Mouse (Mus musculus) liver, embryonic 16.5 days (tissue): Measurements from ENCODE around the gene Tmem131l. TPM values are rescaled to one million over a fixed set of nuclear protein-coding genes. Genes with fewer than 3 reads are reported as not detected.

ENCODE experiments used
- ATAC-seq: fragments of 200-750 bp; cut with Nextera tagmentation; 2 replicates; pipeline ENCODE4 v1.8.0; 2017; ENCODE audit warnings: low read depth, mild to moderate bottlenecking, moderate number of reproducible peaks, moderate library complexity
- H3K27ac ChIP-seq: fragments of 300-500 bp; sonication (generic); 2 replicates; pipeline ENCODE4 v1.5.1; 2014; ENCODE audit warnings: mild to moderate bottlenecking, low read length
- H3K27me3 ChIP-seq: fragments of 300-500 bp; sonication (generic); 2 replicates; pipeline ENCODE4 v1.6.1; 2014; ENCODE audit warnings: low read depth, low read length, mixed read lengths; ENCODE audit not compliant: control insufficient read depth, insufficient read depth
- H3K36me3 ChIP-seq: fragments of 300-500 bp; sonication (generic); 2 replicates; pipeline ENCODE4 v1.6.1; 2014; ENCODE audit warnings: mild to moderate bottlenecking; ENCODE audit not compliant: control insufficient read depth, insufficient read depth
- H3K4me1 ChIP-seq: fragments of 300-500 bp; sonication (generic); 2 replicates; pipeline ENCODE4 v1.6.1; 2014; ENCODE audit warnings: low read depth, low read length, mixed read lengths; ENCODE audit not compliant: control insufficient read depth
- H3K4me2 ChIP-seq: fragments of 300-500 bp; sonication (generic); 2 replicates; pipeline ENCODE4 v1.6.1; 2014; ENCODE audit warnings: low read depth, low read length, mixed read lengths
- H3K4me3 ChIP-seq: fragments of 300-500 bp; sonication (generic); 2 replicates; pipeline ENCODE4 v1.5.1; 2014; ENCODE audit warnings: low read depth, mild to moderate bottlenecking, low read length
- H3K9ac ChIP-seq: fragments of 300-500 bp; sonication (generic); 2 replicates; pipeline ENCODE4 v1.6.1; 2014; ENCODE audit warnings: low read depth, low read length
- H3K9me3 ChIP-seq: fragments of 300-500 bp; sonication (generic); replicated peaks from 2 replicates; pipeline ENCODE4 v1.6.1; 2016; ENCODE audit warnings: low read length; ENCODE audit not compliant: control insufficient read depth
- WGBS: fragments of 180-500 bp; shearing (Covaris S2); extraction: QIAGEN DNeasy Blood & Tissue Kit; methylation state at CpG from one replicate; pipeline ENCODE4 v1.1.7; 2014; ENCODE audit not compliant: insufficient replicate concordance; 5-methylcytosine and 5-hydroxymethylcytosine counted together
- polyA plus RNA-seq: library from polyadenylated mRNA; unstranded; fragments of >200 nt; fragmentation: Nextera tagmentation; extraction: Ambion mirVana; gene quantifications from 2 replicates; pipeline ENCODE4 v1.2.1, GENCODE M21; 2015

The Tmem131l gene
- polyA plus RNA-seq, 1 experiment from 2014 or later: 29.8 TPM

GRCm38 (mm10) chr3:83963705-83964104 is 76.3 kb downstream of the Tmem131l start:
- no peak overlapping the region for H3K4me3 ChIP-seq
- no peak overlapping the region for H3K4me2 ChIP-seq
- no peak overlapping the region for H3K9ac ChIP-seq
- no peaks in the 10 kb centered on the region for H3K9me3 ChIP-seq
- H3K27me3 ChIP-seq: no peaks in the 10 kb centered on the region
- H3K27ac ChIP-seq: no peak overlapping the region
- H3K36me3 ChIP-seq: peaks cover 18% of the 10 kb centered on the region
- ATAC-seq: no peak
- 86% methylated on average over 5 of the region's 5 CpGs for WGBS
- peaks cover 4% of the 10 kb centered on the region; the same call in 1 of the 2 replicates for H3K4me1 ChIP-seq

- H3K27ac ChIP-seq: no peak overlapping the region
These were observed 77.4 kb downstream of the Tmem131l start for GRCm38 (mm10) chr3:83962571-83962970.

GRCm38 (mm10) chr3:83962076-83962475 is 77.9 kb downstream of the Tmem131l start:
- H3K4me2 ChIP-seq: no peak overlapping the region
- no peak overlapping the region for H3K27ac ChIP-seq
- no peak overlapping the region for H3K4me3 ChIP-seq
- H3K4me1 ChIP-seq: peaks cover 4% of the 10 kb centered on the region; the same call in 1 of the 2 replicates
- no peak overlapping the region for H3K9ac ChIP-seq
- H3K36me3 ChIP-seq: peaks cover 33% of the 10 kb centered on the region
- H3K27me3 ChIP-seq: no peaks in the 10 kb centered on the region
- no peaks in the 10 kb centered on the region for H3K9me3 ChIP-seq
- WGBS: 83% methylated on average over 7 of the region's 7 CpGs
- ATAC-seq: no peak

More at GRCm38 (mm10) chr3:83962571-83962970, 77.4 kb downstream of the Tmem131l start:
- H3K9me3 ChIP-seq: no peaks in the 10 kb centered on the region
- no peak for ATAC-seq
- 67% methylated on average over 3 of the region's 3 CpGs for WGBS
- no peak overlapping the region for H3K4me3 ChIP-seq
- H3K27me3 ChIP-seq: no peaks in the 10 kb centered on the region
- H3K4me2 ChIP-seq: no peak overlapping the region
- peaks cover 28% of the 10 kb centered on the region for H3K36me3 ChIP-seq
- peaks cover 4% of the 10 kb centered on the region; the same call in 1 of the 2 replicates for H3K4me1 ChIP-seq
- no peak overlapping the region for H3K9ac ChIP-seq

GRCm38 (mm10) chr3:83958951-83959681 is 80.9 kb downstream of the Tmem131l start:
- H3K4me2 ChIP-seq: no peak overlapping the region
- no peaks in the 10 kb centered on the region for H3K9me3 ChIP-seq
- no peak overlapping the region for H3K4me3 ChIP-seq
- H3K9ac ChIP-seq: no peak overlapping the region
- H3K27ac ChIP-seq: no peak overlapping the region
- no peaks in the 10 kb centered on the region for H3K27me3 ChIP-seq
- H3K36me3 ChIP-seq: peaks cover 36% of the 10 kb centered on the region
- no peaks in the 10 kb centered on the region for H3K4me1 ChIP-seq
- no peak for ATAC-seq
- 88% methylated on average over 7 of the region's 7 CpGs for WGBS

- no peak overlapping the region for H3K27ac ChIP-seq
- H3K36me3 ChIP-seq: peaks cover 19% of the 10 kb centered on the region
- H3K27me3 ChIP-seq: no peaks in the 10 kb centered on the region
- ATAC-seq: 0 out of 2 replicates have a peak, but pooled peaks have one; percentile 13
- 86% methylated on average over 8 of the region's 8 CpGs for WGBS
- no peaks in the 10 kb centered on the region for H3K9me3 ChIP-seq
- H3K4me1 ChIP-seq: no peaks in the 10 kb centered on the region
- no peak overlapping the region for H3K4me3 ChIP-seq
- H3K4me2 ChIP-seq: no peak overlapping the region
- H3K9ac ChIP-seq: no peak overlapping the region
These were observed 86.1 kb downstream of the Tmem131l start for GRCm38 (mm10) chr3:83953879-83954278.

GRCm38 (mm10) chr3:83948801-83949200 is 91.2 kb downstream of the Tmem131l start:
- Histone ChIP-seq H3K9me3 (no peaks in the 10 kb centered on the region), H3K9ac (no peak overlapping the region), H3K27me3 (no peaks in the 10 kb centered on the region), H3K36me3 (no peaks in the 10 kb centered on the region), H3K4me3 (no peak overlapping the region), H3K4me2 (no peak overlapping the region), H3K4me1 (peaks cover 9% of the 10 kb centered on the region), H3K27ac (no peak overlapping the region)
- WGBS: 75% methylated on average over 4 of the region's 4 CpGs
- ATAC-seq: no peak

- Histone ChIP-seq H3K27me3 (no peaks in the 10 kb centered on the region), H3K4me3 (no peak overlapping the region), H3K36me3 (no peaks in the 10 kb centered on the region; the same call in 1 of the 2 replicates), H3K4me2 (no peak overlapping the region), H3K9ac (no peak overlapping the region), H3K27ac (no peak overlapping the region), H3K4me1 (peaks cover 9% of the 10 kb centered on the region), H3K9me3 (no peaks in the 10 kb centered on the region)
- no peak for ATAC-seq
- WGBS: 43% methylated on average over 8 of the region's 8 CpGs
These were observed 92.3 kb downstream of the Tmem131l start for GRCm38 (mm10) chr3:83947476-83948245.

GRCm38 (mm10) chr3:83946848-83947247 is 93.1 kb downstream of the Tmem131l start:
- 52% methylated on average over 1 of the region's 1 CpGs for WGBS
- Histone ChIP-seq H3K4me3 (no peak overlapping the region), H3K27ac (no peak overlapping the region), H3K4me2 (no peak overlapping the region), H3K9me3 (no peaks in the 10 kb centered on the region), H3K9ac (no peak overlapping the region), H3K36me3 (peaks cover 6% of the 10 kb centered on the region), H3K27me3 (no peaks in the 10 kb centered on the region), H3K4me1 (peaks cover 9% of the 10 kb centered on the region)
- ATAC-seq: no peak

GRCm38 (mm10) chr3:83943691-83944090 is 96.3 kb downstream of the Tmem131l start:
- H3K36me3 ChIP-seq: peaks cover 9% of the 10 kb centered on the region

More at GRCm38 (mm10) chr3:83943691-83944090, 96.3 kb downstream of the Tmem131l start:
- Histone ChIP-seq H3K4me1 (peaks cover 7% of the 10 kb centered on the region), H3K9ac (no peak overlapping the region), H3K27me3 (no peaks in the 10 kb centered on the region), H3K4me2 (no peak overlapping the region), H3K4me3 (no peak overlapping the region), H3K27ac (no peak overlapping the region), H3K9me3 (no peaks in the 10 kb centered on the region)
- ATAC-seq: no peak
- WGBS: 72% methylated on average over 2 of the region's 2 CpGs
